Mouse (Mus musculus): ENCODE measurements around the gene Ptma. TPM values are rescaled to one million over a fixed set of nuclear protein-coding genes. Genes with fewer than 3 reads are reported as not detected.
"Not testable (repeated sequence)": the region's sequence is repeated elsewhere in the genome, so short reads cannot be mapped to it uniquely, and the experiment has no call there.

Ptma gene
- total RNA-seq, 2 experiments from 2014 or later = 804 to 831 TPM

- no peak for DNase-seq
These were observed 30.2 kb upstream of the Ptma start for GRCm38 (mm10) chr1:86496340-86496739.

- DNase-seq = peak; percentile 68
These were observed 29.2 kb upstream of the Ptma start for GRCm38 (mm10) chr1:86497361-86497760.

GRCm38 (mm10) chr1:86497986-86498385, 28.5 kb upstream of the Ptma start:
- no peak for DNase-seq

- no peak for DNase-seq
These were observed 27.9 kb upstream of the Ptma start for GRCm38 (mm10) chr1:86498611-86499010.

GRCm38 (mm10) chr1:86499903-86500302, 26.6 kb upstream of the Ptma start:
- DNase-seq = peak; percentile 80

- no peak for DNase-seq
These were observed 25.8 kb upstream of the Ptma start for GRCm38 (mm10) chr1:86500681-86501080.

GRCm38 (mm10) chr1:86501114-86501532, 25.4 kb upstream of the Ptma start:
- DNase-seq = peak; percentile 74

- peak; percentile 96 for DNase-seq
These were observed 25.0 kb upstream of the Ptma start for GRCm38 (mm10) chr1:86501559-86501958.

- DNase-seq = no peak
These were observed 24.1 kb upstream of the Ptma start for GRCm38 (mm10) chr1:86502221-86503048.

GRCm38 (mm10) chr1:86503165-86503747, 23.3 kb upstream of the Ptma start:
- DNase-seq = no peak

GRCm38 (mm10) chr1:86503906-86504696, 22.4 kb upstream of the Ptma start:
- DNase-seq = peak; percentile 97

- no peak for DNase-seq
These were observed 21.7 kb upstream of the Ptma start for GRCm38 (mm10) chr1:86504697-86505421.

- no peak for DNase-seq
These were observed 21.1 kb upstream of the Ptma start for GRCm38 (mm10) chr1:86505461-86505860.

GRCm38 (mm10) chr1:86506420-86506819, 20.1 kb upstream of the Ptma start:
- no peak for DNase-seq

GRCm38 (mm10) chr1:86507866-86508265, 18.7 kb upstream of the Ptma start:
- DNase-seq = no peak

GRCm38 (mm10) chr1:86509410-86509809, 17.1 kb upstream of the Ptma start:
- DNase-seq = peak; percentile 92

GRCm38 (mm10) chr1:86510266-86510665, 16.3 kb upstream of the Ptma start:
- DNase-seq = no peak

- no peak for DNase-seq
These were observed 15.7 kb upstream of the Ptma start for GRCm38 (mm10) chr1:86510676-86511441.

GRCm38 (mm10) chr1:86512154-86512720, 14.3 kb upstream of the Ptma start:
- DNase-seq = no peak

GRCm38 (mm10) chr1:86513031-86513430, 13.5 kb upstream of the Ptma start:
- DNase-seq = not testable (repeated sequence)
